Mouse (Mus musculus): Measurements from ENCODE around the gene Cacnb2.

DNA sequence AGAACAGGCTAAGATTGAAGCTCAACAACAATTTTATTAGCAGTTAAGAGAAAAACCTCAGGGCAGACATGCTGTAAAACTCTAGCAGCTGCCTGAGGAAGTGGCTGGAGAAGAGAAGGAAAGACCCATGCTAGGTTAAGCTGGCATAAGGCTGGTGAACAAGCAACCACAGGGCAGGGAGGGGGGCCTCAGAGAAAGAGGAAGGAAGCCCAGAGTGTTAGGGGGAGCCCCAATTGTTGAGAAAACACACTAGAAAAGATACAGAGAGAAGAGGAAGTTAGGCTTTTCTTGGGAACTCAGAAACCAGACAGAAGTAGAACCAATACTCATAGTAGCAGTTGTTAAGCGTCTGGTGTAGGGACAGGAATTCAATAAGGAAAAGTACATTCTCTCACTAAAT lies 28.7 kb downstream of the Cacnb2 start:
- no peak for TF ChIP-seq CTCF (IDR thresholded peaks at IDR 0.05; ENCODE audit: insufficient read depth, low read length)
- no peak for TF ChIP-seq POLR2A (IDR thresholded peaks at IDR 0.05; ENCODE audit: borderline replicate concordance, extremely low read depth, low read depth, low read length)

Data from lung, adult 2 months (tissue).